Mouse (Mus musculus): ENCODE data around the gene Psg20. TPM values are rescaled to one million over a fixed set of nuclear protein-coding genes. Genes with fewer than 3 reads are reported as not detected.
"Not testable (repeated sequence)": the region's sequence is repeated elsewhere in the genome, so short reads cannot be mapped to it uniquely, and the experiment has no call there.

Gene Psg20
- not detected for total RNA-seq (2021)

- intact Hi-C loops (cut with DNase I) = no loop called here
Observed at GRCm38 (mm10) chr7:18686085-18686484, at the start of gene Psg20. Psg20 (minus strand) TSS chr7:18686185.

GRCm38 (mm10) chr7:18734451-18734850 lies 48.5 kb upstream of the Psg20 start:
- intact Hi-C loops (cut with DNase I) = no loop called here
- no peak for DNase-seq (ENCODE audit: extremely low spot score in 1 of 2, low spot score in 2 of 2)

More at GRCm38 (mm10) chr7:18686085-18686484, at the start of gene Psg20:
- DNase-seq (ENCODE audit: extremely low spot score in 1 of 2, low spot score in 2 of 2) = no peak

- DNase-seq (ENCODE audit: extremely low spot score in 1 of 2, low spot score in 2 of 2) = no peak
- intact Hi-C loops (cut with DNase I) = no loop called here
Observed at GRCm38 (mm10) chr7:18733111-18733510, 47.1 kb upstream of the Psg20 start.

- intact Hi-C loops (cut with DNase I) = no loop called here
- no peak for DNase-seq (ENCODE audit: extremely low spot score in 1 of 2, low spot score in 2 of 2)
Observed at GRCm38 (mm10) chr7:18728391-18728790, 42.4 kb upstream of the Psg20 start.

GRCm38 (mm10) chr7:18725931-18726330 lies 39.9 kb upstream of the Psg20 start:
- intact Hi-C loops (cut with DNase I); DNase-seq (ENCODE audit: extremely low spot score in 1 of 2, low spot score in 2 of 2): not testable (repeated sequence)

- intact Hi-C loops (cut with DNase I) = no loop called here
- DNase-seq (ENCODE audit: extremely low spot score in 1 of 2, low spot score in 2 of 2) = no peak
Observed at GRCm38 (mm10) chr7:18724001-18724400, 38.0 kb upstream of the Psg20 start.

- intact Hi-C loops (cut with DNase I) = no loop called here
- no peak for DNase-seq (ENCODE audit: extremely low spot score in 1 of 2, low spot score in 2 of 2)
Observed at GRCm38 (mm10) chr7:18717790-18718189, 31.8 kb upstream of the Psg20 start, which contains the start of gene Psg22. Psg22 (plus strand) TSS chr7:18718090.

- intact Hi-C loops (cut with DNase I) = no loop called here
- DNase-seq (ENCODE audit: extremely low spot score in 1 of 2, low spot score in 2 of 2) = peak in 1 of 2 experiments; percentile 47
Observed at GRCm38 (mm10) chr7:18715546-18715945, 29.6 kb upstream of the Psg20 start.

GRCm38 (mm10) chr7:18710846-18711245 lies 24.9 kb upstream of the Psg20 start:
- DNase-seq (ENCODE audit: extremely low spot score in 1 of 2, low spot score in 2 of 2) = no peak
- intact Hi-C loops (cut with DNase I) = no loop called here

GRCm38 (mm10) chr7:18710331-18710730 lies 24.3 kb upstream of the Psg20 start:
- peak in 1 of 2 experiments; percentile 1 for DNase-seq (ENCODE audit: extremely low spot score in 1 of 2, low spot score in 2 of 2)
- intact Hi-C loops (cut with DNase I) = not testable (repeated sequence)

GRCm38 (mm10) chr7:18685586-18685985 lies 399 bp downstream of the Psg20 start:
- no peak for DNase-seq (ENCODE audit: extremely low spot score in 1 of 2, low spot score in 2 of 2)
- intact Hi-C loops (cut with DNase I) = no loop called here

- peak; percentile 5 to 22 for DNase-seq (ENCODE audit: extremely low spot score in 1 of 2, low spot score in 2 of 2)
- intact Hi-C loops (cut with DNase I) = loop anchor here (1.0 kb wide), 1 partner anchor 1605 kb away; the partner anchor contains the start of gene Psg16
Observed at GRCm38 (mm10) chr7:18679772-18680171, 6.2 kb downstream of the Psg20 start.

GRCm38 (mm10) chr7:18656625-18657024 lies 29.4 kb downstream of the Psg20 start, which contains the start of gene Psg21:
Psg21 (minus strand) TSS chr7:18656725.
- DNase-seq (ENCODE audit: extremely low spot score in 1 of 2, low spot score in 2 of 2); intact Hi-C loops (cut with DNase I): not testable (repeated sequence)

- intact Hi-C loops (cut with DNase I) = not testable (repeated sequence)
Observed at GRCm38 (mm10) chr7:18626921-18627320, 59.1 kb downstream of the Psg20 start.

More at GRCm38 (mm10) chr7:18626921-18627320, 59.1 kb downstream of the Psg20 start:
- not testable (repeated sequence) for DNase-seq (ENCODE audit: extremely low spot score in 1 of 2, low spot score in 2 of 2)

Other genes starting within 250 kb of the Psg20 start
- gene Psg26, start 202.0 kb downstream of the Psg20 start, total RNA-seq (2021) = not detected
- not detected for gene Psg25, start 153.9 kb downstream of the Psg20 start, total RNA-seq (2021)
- not detected for gene Psg27, start 118.9 kb downstream of the Psg20 start, total RNA-seq (2021)
- not detected for gene Psg23, start 69.7 kb downstream of the Psg20 start, total RNA-seq (2021)
- not detected for gene Psg21, start 29.5 kb downstream of the Psg20 start, total RNA-seq (2021)
- gene Psg22, start 31.9 kb upstream of the Psg20 start, total RNA-seq (2021) = not detected
- not detected for gene Psg19, start 112.3 kb upstream of the Psg20 start, total RNA-seq (2021)
- gene Psg17, start 135.4 kb upstream of the Psg20 start, total RNA-seq (2021) = not detected
- 1 to 10 TPM; 1.3 to 1.5 TPM for gene Mill2, start 153.8 kb upstream of the Psg20 start, total RNA-seq (2021)
- gene Pglyrp1, start 185.1 kb upstream of the Psg20 start, total RNA-seq (2021) = 10 to 100 TPM; 26.6 to 28.1 TPM
- 10 to 100 TPM; 12.8 to 13.4 TPM for gene Ccdc61, start 224.2 kb upstream of the Psg20 start, total RNA-seq (2021)
- gene Nova2, start 239.7 kb upstream of the Psg20 start, total RNA-seq (2021) = 100 to 1,000 TPM; 114 to 118 TPM

Measured in left cerebral cortex, postnatal 10 days (tissue).